8 mouse cellular contexts compared by ENCODE assay signal in genomic region chr5:124000824-124001223, GRCm38 (mm10). TPM values are rescaled to one million over a fixed set of nuclear protein-coding genes. Genes with fewer than 3 reads are reported as not detected.
DNase-seq lines count a peak whose midpoint lies in the region; ATAC-seq lines count a peak whose summit lies in the region.

No protein-coding gene starts in this region.

- 15% methylated on average over 7 of the region's 7 CpGs for WGBS in embryonic facial prominence, embryonic 13.5 days
- 12% methylated on average over 7 of the region's 7 CpGs for WGBS in limb, embryonic 12.5 days
- 16% methylated on average over 7 of the region's 7 CpGs for WGBS in midbrain, embryonic 15.5 days

- H3K36me3 ChIP-seq in embryonic facial prominence, embryonic 13.5 days, result peaks cover 46% of the 10 kb centered on the region
- peaks cover 26% of the 10 kb centered on the region for H3K36me3 ChIP-seq in limb, embryonic 12.5 days
- peaks cover 7% of the 10 kb centered on the region for H3K36me3 ChIP-seq in midbrain, embryonic 15.5 days (replicated peaks)

- ATAC-seq in embryonic facial prominence, embryonic 13.5 days (ENCODE audit: insufficient number of reproducible peaks, insufficient read depth, low FRiP score, low TSS enrichment, low read depth), result peak; percentile 22; the same call in 1 of the 2 replicates
- peak; percentile 44; the same call in 1 of the 2 replicates for ATAC-seq in limb, embryonic 12.5 days (ENCODE audit: insufficient number of reproducible peaks, insufficient read depth, low FRiP score, low TSS enrichment, low read depth)
- ATAC-seq in midbrain, embryonic 15.5 days (replicated peaks), result peak; percentile 66

- H3K27me3 ChIP-seq in embryonic facial prominence, embryonic 13.5 days, result no peaks in the 10 kb centered on the region
- no peaks in the 10 kb centered on the region for H3K27me3 ChIP-seq in limb, embryonic 12.5 days
- no peaks in the 10 kb centered on the region for H3K27me3 ChIP-seq in midbrain, embryonic 15.5 days (replicated peaks)

- no peak overlapping the region for H3K4me3 ChIP-seq in embryonic facial prominence, embryonic 13.5 days
- no peak overlapping the region for H3K4me3 ChIP-seq in limb, embryonic 12.5 days (replicated peaks)
- no peak overlapping the region for H3K4me3 ChIP-seq in midbrain, embryonic 15.5 days

- H3K4me1 ChIP-seq in embryonic facial prominence, embryonic 13.5 days, result 0 out of 2 replicates have a peak, but pooled peaks cover 3% of the 10 kb centered on the region
- peaks cover 6% of the 10 kb centered on the region; the same call in 1 of the 2 replicates for H3K4me1 ChIP-seq in limb, embryonic 12.5 days (replicated peaks)
- peaks cover 11% of the 10 kb centered on the region; the same call in 1 of the 2 replicates for H3K4me1 ChIP-seq in midbrain, embryonic 15.5 days

- no peak overlapping the region for H3K4me2 ChIP-seq in embryonic facial prominence, embryonic 13.5 days
- no peak overlapping the region for H3K4me2 ChIP-seq in limb, embryonic 12.5 days
- no peak overlapping the region for H3K4me2 ChIP-seq in midbrain, embryonic 15.5 days

- H3K9me3 ChIP-seq in embryonic facial prominence, embryonic 13.5 days, result no peaks in the 10 kb centered on the region
- H3K9me3 ChIP-seq in limb, embryonic 12.5 days, result no peaks in the 10 kb centered on the region
- H3K9me3 ChIP-seq in midbrain, embryonic 15.5 days, result no peaks in the 10 kb centered on the region

- no peak overlapping the region for H3K9ac ChIP-seq in embryonic facial prominence, embryonic 13.5 days
- 0 out of 2 replicates have a peak overlapping the region, but pooled peaks have one; percentile 23 for H3K9ac ChIP-seq in limb, embryonic 12.5 days (replicated peaks)
- no peak overlapping the region for H3K9ac ChIP-seq in midbrain, embryonic 15.5 days

- H3K27ac ChIP-seq in embryonic facial prominence, embryonic 13.5 days, result no peak overlapping the region
- no peak overlapping the region for H3K27ac ChIP-seq in limb, embryonic 12.5 days
- no peak overlapping the region; the same call in 1 of the 2 replicates for H3K27ac ChIP-seq in midbrain, embryonic 15.5 days

- DNase-seq in 3T3-L1 (ENCODE audit: low read depth, low spot score), result peak; percentile 94
- peak; percentile 90 for DNase-seq in adrenal gland, postnatal 25 days
- DNase-seq in heart, adult 9 months (ENCODE audit: low spot score in 2 of 2), result peak; percentile 62 to 87
- DNase-seq in kidney, adult 8-10 months, result peak; percentile 75 to 91
- DNase-seq in spleen, adult 18-20 months, result peak; percentile 69 to 91

RNA-seq across cellular contexts. Expression of gene Hip1r, which starts 27.4 kb away (rescaled TPM):
- 17.9 and 18.3 TPM in 2 replicates for total RNA-seq in adrenal gland, postnatal 25 days (2021)
- polyA plus RNA-seq in embryonic facial prominence, embryonic 13.5 days (2015; fragmentation: Nextera tagmentation; extraction: Ambion mirVana), result 9.6 and 12.3 TPM in 2 replicates
- 7.9 and 9.9 TPM in 2 replicates for polyA plus RNA-seq in limb, embryonic 12.5 days (2016; fragmentation: Nextera tagmentation; extraction: Ambion mirVana)
- 29.8 and 30.7 TPM in 2 replicates for polyA plus RNA-seq in midbrain, embryonic 15.5 days (2015; fragmentation: Nextera tagmentation; extraction: Ambion mirVana)

RNA-seq across cellular contexts. Expression of gene Vps37b, which starts 31.2 kb away (rescaled TPM):
- 75.2 and 101 TPM in 2 replicates for total RNA-seq in adrenal gland, postnatal 25 days (2021)
- polyA plus RNA-seq in embryonic facial prominence, embryonic 13.5 days (2015; fragmentation: Nextera tagmentation; extraction: Ambion mirVana), result 39.0 and 46.0 TPM in 2 replicates
- polyA plus RNA-seq in limb, embryonic 12.5 days (2016; fragmentation: Nextera tagmentation; extraction: Ambion mirVana), result 40.7 and 41.6 TPM in 2 replicates
- polyA plus RNA-seq in midbrain, embryonic 15.5 days (2015; fragmentation: Nextera tagmentation; extraction: Ambion mirVana), result 66.7 and 73.7 TPM in 2 replicates
